Mouse (Mus musculus): ENCODE data around the gene Lrrc18. TPM values are rescaled to one million over a fixed set of nuclear protein-coding genes. Genes with fewer than 3 reads are reported as not detected.
A peak's percentile ranks its signal among the peaks of the same experiment; 100 is the strongest.

Gene Lrrc18
- polyA plus RNA-seq, 1 experiment from 2014 or later: 0.47 TPM

DNA sequence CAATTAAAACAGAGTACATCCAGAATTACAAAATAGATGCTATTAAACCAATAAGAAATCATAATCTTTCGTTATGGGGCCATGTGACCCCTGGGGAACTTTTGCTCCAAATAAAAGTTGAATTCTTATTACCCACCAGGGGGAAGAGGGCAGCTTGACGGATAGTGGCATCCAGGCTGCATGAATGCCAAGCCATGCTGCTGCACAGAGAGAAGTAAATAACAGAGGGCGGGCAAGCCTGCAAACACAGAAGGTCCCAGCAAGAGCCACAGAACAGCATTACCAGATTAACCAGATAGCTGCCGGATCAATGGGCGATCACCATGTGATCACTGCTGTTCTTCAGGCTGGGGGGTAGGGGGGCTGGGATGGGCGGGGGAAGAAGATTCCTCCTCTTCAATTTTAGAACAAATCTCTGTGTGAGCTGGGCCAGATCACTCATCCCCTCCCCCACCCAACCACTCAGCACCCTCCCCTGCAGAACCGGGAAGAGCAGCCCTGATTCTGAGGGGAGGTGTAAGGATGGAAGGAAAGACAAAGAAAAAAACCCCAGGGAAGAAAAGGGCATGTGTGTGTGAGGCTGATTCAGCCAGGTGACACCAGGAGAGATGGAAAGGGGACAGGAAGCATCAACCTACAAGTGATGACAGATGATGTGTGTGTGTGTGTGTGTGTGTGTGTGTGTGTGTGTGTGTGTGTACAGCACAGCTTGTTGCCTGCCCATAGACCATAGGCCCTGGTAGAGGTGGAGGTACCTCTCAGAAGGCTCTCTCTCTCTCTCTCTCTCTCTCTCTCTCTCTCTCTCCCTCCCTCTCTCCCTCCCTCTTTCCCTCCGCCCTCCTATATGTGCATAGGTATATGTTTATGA is 9.2 kb downstream of the Lrrc18 start:
- Histone ChIP-seq H3K4me1 (peaks cover 37% of the 10 kb centered on the region), H3K4me3 (no peak overlapping the region), H3K27me3 (ENCODE audit: low read depth, poor library complexity, severe bottlenecking) (no peaks in the 10 kb centered on the region), H3K9me3 (replicated peaks) (no peaks in the 10 kb centered on the region; the same call in 1 of the 2 replicates), H3K36me3 (no peaks in the 10 kb centered on the region), H3K27ac (replicated peaks) (peak overlapping the region; percentile 82)
- no peak for DNase-seq (ENCODE audit: low spot score)
- 18% methylated on average over 8 of the region's 8 CpGs for WGBS

DNA sequence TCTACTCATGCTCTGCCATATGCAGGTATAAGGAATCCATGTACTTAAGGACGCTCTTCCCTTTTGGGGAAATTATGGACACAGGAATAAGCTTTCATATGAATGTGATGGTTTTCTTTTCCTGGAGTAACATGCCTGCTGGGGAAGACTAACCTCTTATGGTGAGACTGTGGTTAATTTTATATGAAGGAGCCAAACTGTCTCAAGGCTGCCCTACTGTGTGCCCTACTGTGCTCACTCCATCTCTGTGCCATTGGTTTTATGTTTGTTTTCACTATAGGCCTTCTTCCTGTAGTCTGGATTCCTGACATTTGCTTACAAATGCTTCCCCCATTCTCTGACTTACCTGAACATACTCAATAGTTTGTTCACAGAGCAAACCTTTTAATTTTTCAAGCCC is 13.9 kb downstream of the Lrrc18 start:
- no peak for DNase-seq (ENCODE audit: low spot score)
- Histone ChIP-seq H3K27ac (replicated peaks) (no peak overlapping the region), H3K4me1 (peaks cover 18% of the 10 kb centered on the region), H3K9me3 (replicated peaks) (no peaks in the 10 kb centered on the region; the same call in 1 of the 2 replicates), H3K4me3 (no peak overlapping the region), H3K27me3 (ENCODE audit: low read depth, poor library complexity, severe bottlenecking) (no peaks in the 10 kb centered on the region), H3K36me3 (no peaks in the 10 kb centered on the region)
- WGBS: 91% methylated on average over 1 of the region's 1 CpGs

DNA sequence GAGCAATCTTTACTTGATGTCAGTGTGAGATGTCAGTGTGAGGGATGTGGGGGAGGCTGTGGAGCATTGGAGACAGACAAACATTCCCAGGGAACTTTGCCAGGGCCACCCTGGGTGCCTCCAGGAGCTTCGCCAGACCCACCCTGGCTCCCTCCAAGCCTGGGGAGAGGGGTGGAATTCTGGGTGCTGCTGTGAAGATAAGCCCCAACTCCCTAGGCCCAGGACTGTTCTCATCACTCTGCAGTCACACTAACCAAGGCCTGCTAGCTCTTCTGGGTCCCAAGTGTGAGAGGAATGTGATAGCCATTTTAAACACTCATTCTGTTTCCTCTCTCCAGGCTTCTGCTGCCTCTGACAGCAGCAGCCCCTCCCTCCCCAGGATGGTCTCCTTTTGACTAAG is 16.5 kb downstream of the Lrrc18 start:
- no peaks in the 10 kb centered on the region for H3K36me3 ChIP-seq
- 81% methylated on average over 1 of the region's 1 CpGs for WGBS
- DNase-seq (ENCODE audit: low spot score): no peak

DNA sequence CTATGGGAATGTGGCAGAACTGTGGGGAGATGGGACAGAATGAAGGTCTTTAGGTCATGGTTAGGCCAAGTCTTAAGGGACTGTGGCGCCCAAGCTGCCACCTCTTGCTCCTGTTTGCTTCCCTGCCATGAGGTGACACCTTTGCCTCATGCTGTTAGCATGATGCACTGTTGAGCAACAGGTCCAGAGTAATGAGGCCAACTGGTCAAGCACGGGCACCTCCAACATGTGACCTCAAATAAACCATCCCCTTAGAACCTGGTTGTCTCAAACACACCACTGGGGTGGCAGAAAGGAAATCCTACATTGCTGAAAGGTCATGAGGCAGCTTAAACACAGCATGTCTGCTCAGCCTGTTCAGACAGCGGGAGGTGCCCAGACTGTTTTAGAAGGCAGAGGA is 27.9 kb downstream of the Lrrc18 start:
- Histone ChIP-seq H3K9me3 (replicated peaks) (no peaks in the 10 kb centered on the region), H3K36me3 (no peaks in the 10 kb centered on the region), H3K27ac (replicated peaks) (no peak overlapping the region)

More for the DNA sequence above, 16.5 kb downstream of the Lrrc18 start:
- Histone ChIP-seq H3K4me1 (no peaks in the 10 kb centered on the region), H3K27me3 (ENCODE audit: low read depth, poor library complexity, severe bottlenecking) (no peaks in the 10 kb centered on the region), H3K4me3 (no peak overlapping the region), H3K27ac (replicated peaks) (no peak overlapping the region), H3K9me3 (replicated peaks) (no peaks in the 10 kb centered on the region; the same call in 1 of the 2 replicates)

DNA sequence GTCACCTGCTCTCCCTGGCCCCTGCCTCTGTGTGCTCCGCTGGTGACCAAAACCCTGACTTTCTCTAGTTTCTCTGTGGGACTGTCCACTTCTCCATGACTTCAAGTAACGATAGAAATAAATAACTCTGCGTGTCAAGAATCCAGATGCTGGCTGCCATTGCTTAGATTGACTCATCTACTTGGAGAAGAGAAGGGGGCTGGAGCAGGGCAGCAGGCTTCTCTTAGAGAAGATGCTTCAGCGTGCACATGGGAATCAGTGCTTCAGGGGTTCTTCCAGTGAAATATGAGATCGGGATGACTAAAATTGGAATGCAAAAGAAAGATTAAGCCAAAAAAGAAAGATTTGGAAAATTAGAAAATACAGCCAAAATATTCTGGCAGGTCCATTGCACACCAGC is 28.4 kb downstream of the Lrrc18 start:
- Histone ChIP-seq H3K36me3 (no peaks in the 10 kb centered on the region), H3K4me1 (peaks cover 6% of the 10 kb centered on the region), H3K27ac (replicated peaks) (no peak overlapping the region), H3K9me3 (replicated peaks) (no peaks in the 10 kb centered on the region), H3K27me3 (ENCODE audit: low read depth, poor library complexity, severe bottlenecking) (no peaks in the 10 kb centered on the region), H3K4me3 (no peak overlapping the region)
- WGBS: 69% methylated on average over 5 of the region's 5 CpGs
- no peak for DNase-seq (ENCODE audit: low spot score)

More for the DNA sequence above, 27.9 kb downstream of the Lrrc18 start:
- no peak for DNase-seq (ENCODE audit: low spot score)
- H3K4me3 ChIP-seq: no peak overlapping the region
- 75% methylated on average over 3 of the region's 3 CpGs for WGBS
- H3K27me3 ChIP-seq (ENCODE audit: low read depth, poor library complexity, severe bottlenecking): no peaks in the 10 kb centered on the region
- H3K4me1 ChIP-seq: peaks cover 6% of the 10 kb centered on the region

DNA sequence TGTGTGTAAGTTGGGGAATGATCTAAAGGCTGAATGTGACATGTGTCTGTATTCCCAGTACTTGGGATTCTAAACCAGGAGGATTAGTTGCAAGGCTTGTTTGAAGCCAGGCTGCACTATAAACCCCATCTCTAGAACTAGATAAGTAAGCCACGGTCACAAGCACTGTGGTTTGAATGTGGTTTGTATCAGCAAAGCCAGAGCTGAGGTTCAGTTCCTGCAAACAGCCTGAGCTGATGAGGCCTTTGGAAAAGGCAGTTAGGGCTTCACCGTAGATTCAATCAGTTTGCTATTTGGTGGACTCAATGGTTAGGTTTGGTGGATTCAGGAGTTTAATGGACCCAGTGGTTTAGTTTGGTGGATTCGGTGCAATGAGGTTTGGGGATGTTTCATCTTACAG is 39.7 kb downstream of the Lrrc18 start:
- Histone ChIP-seq H3K27me3 (ENCODE audit: low read depth, poor library complexity, severe bottlenecking) (no peaks in the 10 kb centered on the region), H3K9me3 (replicated peaks) (no peaks in the 10 kb centered on the region), H3K27ac (replicated peaks) (no peak overlapping the region), H3K4me1 (no peaks in the 10 kb centered on the region), H3K36me3 (no peaks in the 10 kb centered on the region), H3K4me3 (no peak overlapping the region)
- WGBS: 81% methylated on average over 3 of the region's 3 CpGs
- DNase-seq (ENCODE audit: low spot score): no peak

DNA sequence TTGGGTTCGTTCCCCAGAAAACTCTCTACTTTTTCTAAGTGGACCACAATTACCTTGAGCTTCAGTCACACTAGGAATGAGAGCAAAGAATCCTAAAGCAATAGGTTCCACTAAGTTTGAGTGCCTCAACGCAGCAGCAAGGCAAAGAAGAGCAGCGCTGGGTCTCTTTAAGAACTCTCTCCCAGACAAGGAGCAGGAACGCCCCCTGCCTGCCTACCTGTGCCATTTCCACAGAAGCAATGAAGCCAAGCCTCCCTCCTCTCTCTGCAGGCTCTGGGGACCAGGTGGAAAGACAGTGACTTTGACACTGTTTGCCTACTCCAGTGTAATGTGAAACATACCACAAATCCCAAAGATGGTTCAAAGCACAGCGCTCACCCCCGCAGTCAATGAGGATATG is 42.2 kb downstream of the Lrrc18 start:
- no peak overlapping the region for H3K4me3 ChIP-seq
- 39% methylated on average over 6 of the region's 6 CpGs for WGBS

DNA sequence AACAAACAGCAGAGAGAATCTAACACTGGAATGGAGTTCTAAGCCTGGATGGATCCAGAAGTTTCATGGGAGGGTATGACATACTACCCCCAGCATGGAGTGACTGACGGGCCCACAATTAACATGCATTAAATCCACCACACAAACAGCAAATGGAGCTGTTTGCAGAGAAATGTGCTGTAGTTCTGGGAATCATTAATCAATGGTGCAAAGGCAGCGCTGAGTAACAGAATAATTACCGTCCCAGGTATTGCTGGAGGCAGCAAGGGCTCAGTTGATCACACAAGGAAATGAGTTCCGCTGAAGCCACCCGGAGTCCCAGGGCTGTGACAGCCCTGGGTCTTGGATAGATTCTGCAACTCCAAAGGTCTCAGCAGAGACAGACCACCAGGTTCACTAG is 44.2 kb downstream of the Lrrc18 start:
- Histone ChIP-seq H3K4me3 (no peak overlapping the region), H3K4me1 (no peaks in the 10 kb centered on the region), H3K9me3 (replicated peaks) (no peaks in the 10 kb centered on the region), H3K36me3 (no peaks in the 10 kb centered on the region), H3K27me3 (ENCODE audit: low read depth, poor library complexity, severe bottlenecking) (no peaks in the 10 kb centered on the region), H3K27ac (replicated peaks) (no peak overlapping the region)
- WGBS: 88% methylated on average over 5 of the region's 5 CpGs
- DNase-seq (ENCODE audit: low spot score): no peak

More for the DNA sequence above, 42.2 kb downstream of the Lrrc18 start:
- no peaks in the 10 kb centered on the region for H3K9me3 ChIP-seq (replicated peaks)
- no peaks in the 10 kb centered on the region for H3K27me3 ChIP-seq (ENCODE audit: low read depth, poor library complexity, severe bottlenecking)
- no peak overlapping the region for H3K27ac ChIP-seq (replicated peaks)
- no peaks in the 10 kb centered on the region for H3K36me3 ChIP-seq
- peak; percentile 35 for DNase-seq (ENCODE audit: low spot score)
- no peaks in the 10 kb centered on the region for H3K4me1 ChIP-seq

DNA sequence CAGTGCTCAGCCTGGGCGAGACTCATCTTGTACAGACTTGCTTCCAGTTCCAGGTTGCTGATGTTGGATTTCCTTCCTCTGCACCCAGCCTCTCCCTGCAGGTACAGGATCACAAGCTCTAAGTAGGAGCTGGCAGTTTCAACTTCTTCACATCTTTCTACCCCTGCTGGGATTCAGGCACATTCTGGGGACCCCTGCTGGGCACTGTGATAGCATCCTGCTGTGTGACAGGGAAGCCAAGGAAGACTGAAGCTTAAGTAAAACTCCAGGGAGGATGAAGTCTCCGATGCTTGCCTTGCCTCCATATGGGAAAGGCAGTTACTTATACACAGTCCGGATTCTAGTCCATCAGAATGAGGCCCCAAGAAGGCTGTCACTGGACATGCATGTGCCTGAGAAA is 45.6 kb downstream of the Lrrc18 start:
- no peaks in the 10 kb centered on the region for H3K36me3 ChIP-seq
- H3K9me3 ChIP-seq (replicated peaks): no peaks in the 10 kb centered on the region
- no peak overlapping the region for H3K27ac ChIP-seq (replicated peaks)
- H3K27me3 ChIP-seq (ENCODE audit: low read depth, poor library complexity, severe bottlenecking): no peaks in the 10 kb centered on the region
- 42% methylated on average over 3 of the region's 3 CpGs for WGBS
- DNase-seq (ENCODE audit: low spot score): no peak
- H3K4me1 ChIP-seq: no peaks in the 10 kb centered on the region
- H3K4me3 ChIP-seq: no peak overlapping the region

DNA sequence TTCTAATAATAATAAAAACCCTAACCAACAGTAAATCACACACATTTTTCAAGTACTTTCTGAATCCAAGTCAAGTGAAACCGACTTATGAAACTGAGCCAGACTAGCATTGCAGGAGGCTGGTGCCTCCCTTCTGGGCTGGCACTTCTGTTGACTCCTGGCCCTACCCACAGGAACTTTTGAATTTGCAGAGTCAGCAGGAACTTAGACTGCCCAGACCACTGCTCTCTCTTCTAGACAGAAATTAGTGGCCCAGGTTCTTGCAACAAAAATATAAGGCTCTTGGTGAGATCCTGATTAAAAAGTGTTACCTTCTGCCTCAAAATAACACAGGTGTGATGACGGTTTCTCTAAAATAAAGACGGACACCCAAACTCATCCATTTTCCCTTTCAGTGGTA is 54.0 kb downstream of the Lrrc18 start:
- H3K27ac ChIP-seq (replicated peaks): no peak overlapping the region

DNA sequence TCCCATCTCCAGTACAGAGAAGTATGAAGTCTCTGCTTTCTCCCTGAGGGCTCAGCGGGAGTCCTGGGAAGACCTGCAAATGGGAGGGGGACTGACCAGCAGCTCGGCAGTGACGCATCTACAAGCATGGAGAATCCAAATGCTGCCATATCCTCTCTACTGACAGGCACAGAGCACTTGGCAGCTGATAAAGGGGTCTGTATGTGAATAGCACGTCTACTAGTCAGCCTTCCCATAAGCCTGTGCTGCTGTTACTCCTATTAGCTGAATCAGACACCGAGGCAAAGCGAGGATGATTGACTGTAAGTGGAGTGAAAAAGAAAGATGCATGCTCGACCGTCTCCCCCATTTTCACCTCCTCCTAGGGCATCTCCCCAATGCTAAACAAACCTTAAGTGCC is 62.3 kb downstream of the Lrrc18 start:
- Histone ChIP-seq H3K36me3 (no peaks in the 10 kb centered on the region), H3K4me3 (no peak overlapping the region), H3K9me3 (replicated peaks) (no peaks in the 10 kb centered on the region), H3K27me3 (ENCODE audit: low read depth, poor library complexity, severe bottlenecking) (no peaks in the 10 kb centered on the region), H3K27ac (replicated peaks) (peak overlapping the region; percentile 69), H3K4me1 (peaks cover 17% of the 10 kb centered on the region)
- DNase-seq (ENCODE audit: low spot score): peak; percentile 13
- 63% methylated on average over 8 of the region's 8 CpGs for WGBS

More for the DNA sequence above, 54.0 kb downstream of the Lrrc18 start:
- Histone ChIP-seq H3K27me3 (ENCODE audit: low read depth, poor library complexity, severe bottlenecking) (no peaks in the 10 kb centered on the region), H3K36me3 (no peaks in the 10 kb centered on the region), H3K4me1 (no peaks in the 10 kb centered on the region), H3K4me3 (no peak overlapping the region), H3K9me3 (replicated peaks) (no peaks in the 10 kb centered on the region)
- WGBS: 92% methylated on average over 3 of the region's 3 CpGs
- DNase-seq (ENCODE audit: low spot score): no peak

DNA sequence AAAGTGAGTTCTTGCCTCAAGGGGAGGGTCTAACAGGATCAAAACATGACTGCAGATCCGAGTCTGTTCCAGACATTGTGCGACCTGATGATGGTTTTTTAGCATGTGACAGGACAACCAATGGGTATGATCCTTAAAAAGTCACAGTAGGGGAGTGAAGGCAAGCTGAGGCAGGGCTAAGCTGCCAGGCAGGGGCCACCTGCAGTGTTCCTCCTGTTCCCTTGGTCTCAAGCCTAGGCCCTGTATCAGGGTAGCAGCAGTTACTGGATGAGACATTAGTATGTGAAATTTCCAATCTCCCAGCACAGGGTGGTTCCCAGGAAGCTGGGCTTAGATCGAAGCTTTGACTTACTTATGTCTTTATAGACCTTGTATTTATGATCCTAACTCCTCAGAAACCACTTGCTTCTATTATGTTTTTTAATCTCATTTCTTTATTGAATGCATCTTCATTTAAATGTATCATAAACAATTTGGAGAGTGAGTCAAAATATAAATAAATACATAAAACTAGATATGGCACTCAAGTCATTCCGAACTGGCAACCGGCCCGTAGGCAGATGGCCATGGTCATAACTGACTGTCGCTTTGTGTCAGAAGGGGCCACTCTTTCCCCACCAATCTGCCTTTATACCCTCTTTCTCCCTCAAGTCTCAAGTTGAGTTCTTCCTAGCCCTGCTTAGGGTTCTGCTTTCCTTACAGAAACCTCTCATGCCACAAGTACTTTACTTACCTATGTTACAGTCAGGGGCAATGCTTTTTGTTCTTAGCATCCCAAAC is 67.9 kb downstream of the Lrrc18 start:
- H3K27me3 ChIP-seq (ENCODE audit: low read depth, poor library complexity, severe bottlenecking): no peaks in the 10 kb centered on the region
- no peaks in the 10 kb centered on the region for H3K9me3 ChIP-seq (replicated peaks)
- H3K4me3 ChIP-seq: no peak overlapping the region
- no peak overlapping the region for H3K27ac ChIP-seq (replicated peaks)
- 90% methylated on average over 7 of the region's 7 CpGs for WGBS
- peaks cover 6% of the 10 kb centered on the region for H3K4me1 ChIP-seq
- H3K36me3 ChIP-seq: no peaks in the 10 kb centered on the region
- DNase-seq (ENCODE audit: low spot score): no peak

DNA sequence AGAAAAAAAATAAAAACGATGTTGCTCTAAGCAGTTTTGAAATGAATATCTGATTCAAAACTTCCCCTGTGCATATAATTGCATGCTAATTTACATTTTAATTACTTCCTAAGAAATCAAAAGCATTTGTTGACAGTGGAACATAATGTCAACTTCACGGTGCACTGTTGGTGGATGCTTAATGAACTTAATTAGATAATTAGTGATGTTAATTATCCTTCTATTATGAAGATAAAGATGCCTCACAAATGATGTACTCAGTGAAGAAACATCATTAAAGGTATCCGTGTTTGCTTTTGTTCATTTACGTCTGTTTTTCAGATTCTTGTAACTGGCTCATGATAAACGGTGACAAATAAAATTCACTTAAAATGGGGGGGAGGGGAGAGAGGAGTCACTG is 71.8 kb downstream of the Lrrc18 start:
- Histone ChIP-seq H3K9me3 (replicated peaks) (no peaks in the 10 kb centered on the region), H3K27me3 (ENCODE audit: low read depth, poor library complexity, severe bottlenecking) (no peaks in the 10 kb centered on the region), H3K36me3 (no peaks in the 10 kb centered on the region), H3K4me1 (no peaks in the 10 kb centered on the region), H3K27ac (replicated peaks) (no peak overlapping the region), H3K4me3 (no peak overlapping the region)
- DNase-seq (ENCODE audit: low spot score): no peak
- WGBS: 87% methylated on average over 5 of the region's 5 CpGs

All from midbrain, embryonic 10.5 days (tissue).